Mouse (Mus musculus): Measurements from ENCODE around the gene Tmc4. TPM values are rescaled to one million over a fixed set of nuclear protein-coding genes. Genes with fewer than 3 reads are reported as not detected.
"Not testable (repeated sequence)": the region's sequence is repeated elsewhere in the genome, so short reads cannot be mapped to it uniquely, and the experiment has no call there.

Gene Tmc4
- polyA plus RNA-seq (2016; fragmentation: Nextera tagmentation; extraction: Ambion mirVana) = 6.6 and 6.7 TPM in 2 replicates

DNA sequence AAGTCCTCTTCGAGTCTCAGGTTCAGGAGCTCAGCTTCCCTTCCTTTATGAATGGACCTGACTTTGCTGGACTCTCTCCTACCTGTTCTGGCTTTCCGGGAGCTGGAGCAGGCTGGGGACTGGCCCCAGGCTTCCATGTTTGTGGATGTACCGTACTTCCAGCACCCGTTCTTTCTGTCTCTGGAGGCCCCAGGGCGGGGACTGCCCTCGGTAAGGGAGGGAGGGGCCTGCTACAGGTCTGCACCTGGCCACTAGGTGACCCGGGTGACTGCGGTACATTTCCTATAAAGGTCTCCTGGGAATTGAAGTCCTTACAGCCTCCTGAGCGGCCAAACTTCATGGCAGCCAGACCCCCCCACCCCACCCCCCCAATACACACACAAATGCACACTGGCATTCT, at the start of gene Tmc4:
Gene Tmc4 (minus strand): TSS at position 212 of the 400 bp plus-strand sequence.
- H3K27ac ChIP-seq = no peak within 1 kb of the TSS
- H3K9ac ChIP-seq (replicated peaks) = no peak within 1 kb of the TSS
- H3K27me3 ChIP-seq = no peaks in the 10 kb centered on the region
- peaks cover 31% of the 10 kb centered on the region for H3K36me3 ChIP-seq
- no peak within 1 kb of the TSS for H3K4me2 ChIP-seq
- no peaks in the 10 kb centered on the region for H3K4me1 ChIP-seq (replicated peaks)
- no peak within 1 kb of the TSS; the same call in 1 of the 2 replicates for H3K4me3 ChIP-seq (replicated peaks)
- no peak for ATAC-seq (ENCODE audit: insufficient number of reproducible peaks, insufficient read depth, low FRiP score, low TSS enrichment, low read depth)
- no peaks in the 10 kb centered on the region for H3K9me3 ChIP-seq
- 36% methylated on average over 9 of the region's 9 CpGs for WGBS

DNA sequence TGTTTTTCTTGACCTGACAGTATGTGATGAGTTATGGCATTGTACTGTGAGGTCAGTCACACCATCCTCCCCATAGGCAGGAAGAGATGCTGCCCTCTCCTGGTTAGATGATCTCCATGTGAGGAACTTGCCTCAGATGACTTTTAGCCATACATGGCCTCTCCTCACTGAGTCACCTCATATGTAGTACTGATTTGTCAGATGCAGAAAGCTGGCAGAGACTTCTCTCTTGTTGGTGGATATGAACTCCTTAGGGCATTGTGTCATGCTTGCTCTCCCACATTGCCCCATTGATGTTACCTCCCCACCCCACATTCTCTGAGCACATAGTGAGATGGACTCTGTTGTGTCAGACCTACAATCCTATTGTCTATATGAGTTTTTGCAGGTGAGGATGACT, 48.1 kb upstream of the Tmc4 start:
- H3K4me1 ChIP-seq (replicated peaks); H3K36me3 ChIP-seq; H3K9me3 ChIP-seq; H3K4me3 ChIP-seq (replicated peaks); H3K9ac ChIP-seq (replicated peaks); H3K27me3 ChIP-seq; ATAC-seq (ENCODE audit: insufficient number of reproducible peaks, insufficient read depth, low FRiP score, low TSS enrichment, low read depth); H3K4me2 ChIP-seq; H3K27ac ChIP-seq: not testable (repeated sequence)

DNA sequence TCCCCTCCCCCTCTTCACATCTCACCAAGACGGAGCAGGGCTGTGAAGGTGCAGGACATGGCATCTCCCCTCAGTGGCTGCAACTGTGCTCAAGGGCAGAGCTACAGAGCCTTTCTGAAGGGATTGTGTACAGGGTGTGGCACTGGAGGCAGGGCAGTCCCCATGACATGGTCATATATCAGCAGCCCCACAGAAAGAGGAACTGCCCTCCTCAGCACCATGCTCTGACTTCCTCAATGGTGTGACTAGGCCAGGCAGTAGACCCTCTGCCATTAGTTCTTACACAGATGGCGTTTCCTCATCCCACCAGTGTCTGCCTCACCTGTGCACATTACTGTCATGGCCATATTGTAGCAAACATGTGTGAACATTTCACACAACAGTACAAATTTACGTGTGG, 42.9 kb upstream of the Tmc4 start, which contains the start of gene Pirb:
Gene Pirb (minus strand): TSS at position 124 of the 400 bp plus-strand sequence.
- H3K27ac ChIP-seq; H3K27me3 ChIP-seq; ATAC-seq (ENCODE audit: insufficient number of reproducible peaks, insufficient read depth, low FRiP score, low TSS enrichment, low read depth); H3K36me3 ChIP-seq; H3K4me3 ChIP-seq (replicated peaks); H3K4me1 ChIP-seq (replicated peaks); H3K9me3 ChIP-seq; H3K9ac ChIP-seq (replicated peaks); H3K4me2 ChIP-seq: not testable (repeated sequence)
- WGBS = 18% methylated on average over 1 of the region's 3 CpGs

DNA sequence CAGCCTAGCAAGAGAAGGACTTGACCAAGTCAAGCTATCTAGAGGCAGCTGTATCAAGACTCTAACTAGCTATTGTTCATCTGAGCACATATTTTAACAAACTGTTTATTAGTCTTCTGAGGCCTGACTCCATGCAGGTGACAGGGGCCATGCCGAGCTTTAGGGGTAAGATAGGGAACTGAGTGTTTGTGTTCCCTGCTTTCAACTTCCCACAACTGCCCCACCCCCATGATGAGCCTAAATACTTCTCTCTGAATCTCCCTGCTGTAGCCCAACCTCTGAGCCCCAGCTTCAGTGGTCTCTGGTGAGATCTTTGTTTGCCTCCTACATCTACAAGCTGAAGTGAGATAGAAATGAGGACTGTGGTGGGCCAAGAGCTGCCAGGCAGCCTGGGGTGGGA, 37.9 kb upstream of the Tmc4 start:
- Histone ChIP-seq H3K4me2 (no peak overlapping the region), H3K4me3 (replicated peaks) (no peak overlapping the region), H3K4me1 (replicated peaks) (no peaks in the 10 kb centered on the region), H3K27me3 (no peaks in the 10 kb centered on the region), H3K36me3 (no peaks in the 10 kb centered on the region), H3K27ac (no peak overlapping the region), H3K9me3 (no peaks in the 10 kb centered on the region), H3K9ac (replicated peaks) (no peak overlapping the region)
- ATAC-seq (ENCODE audit: insufficient number of reproducible peaks, insufficient read depth, low FRiP score, low TSS enrichment, low read depth) = no peak
- 42% methylated on average over 1 of the region's 1 CpGs for WGBS

DNA sequence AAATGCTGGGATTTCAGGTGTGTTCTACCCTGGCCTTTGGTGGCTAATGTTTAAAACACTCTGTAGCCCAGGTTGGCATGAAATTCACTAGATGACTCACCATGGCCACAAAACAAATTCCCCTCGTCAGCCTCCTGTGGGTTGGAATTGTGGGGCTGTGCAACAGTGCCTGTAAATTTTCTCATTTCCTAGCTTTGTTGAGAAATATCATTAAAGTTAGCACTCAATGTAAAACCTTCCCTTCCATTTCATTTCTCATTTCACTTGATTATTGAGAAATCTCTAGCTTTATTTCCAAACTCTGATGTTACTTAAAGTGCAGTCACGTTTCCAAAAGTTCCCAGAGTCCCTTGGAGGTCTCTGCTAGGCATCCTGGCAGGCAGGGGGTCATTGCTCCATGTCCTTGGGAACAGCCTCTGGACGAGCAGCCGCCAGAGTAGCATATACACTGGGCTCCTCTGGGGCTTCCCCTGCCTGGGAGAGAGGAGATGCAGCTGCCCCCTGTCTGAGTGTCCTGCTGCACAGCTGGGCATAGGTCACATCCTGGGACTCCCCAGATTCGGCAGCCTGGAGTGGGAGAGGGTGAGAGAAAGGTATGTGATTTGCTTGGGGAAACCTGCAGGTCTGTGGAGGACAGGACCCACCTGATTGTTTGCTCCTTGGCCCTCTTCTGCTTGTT, 35.0 kb upstream of the Tmc4 start:
- Histone ChIP-seq H3K9ac (replicated peaks) (no peak overlapping the region), H3K36me3 (peaks cover 9% of the 10 kb centered on the region; the same call in 1 of the 2 replicates), H3K4me1 (replicated peaks) (no peaks in the 10 kb centered on the region), H3K27ac (no peak overlapping the region), H3K4me3 (replicated peaks) (no peak overlapping the region), H3K4me2 (no peak overlapping the region), H3K27me3 (no peaks in the 10 kb centered on the region), H3K9me3 (no peaks in the 10 kb centered on the region)
- ATAC-seq (ENCODE audit: insufficient number of reproducible peaks, insufficient read depth, low FRiP score, low TSS enrichment, low read depth) = no peak
- 42% methylated on average over 5 of the region's 5 CpGs for WGBS

DNA sequence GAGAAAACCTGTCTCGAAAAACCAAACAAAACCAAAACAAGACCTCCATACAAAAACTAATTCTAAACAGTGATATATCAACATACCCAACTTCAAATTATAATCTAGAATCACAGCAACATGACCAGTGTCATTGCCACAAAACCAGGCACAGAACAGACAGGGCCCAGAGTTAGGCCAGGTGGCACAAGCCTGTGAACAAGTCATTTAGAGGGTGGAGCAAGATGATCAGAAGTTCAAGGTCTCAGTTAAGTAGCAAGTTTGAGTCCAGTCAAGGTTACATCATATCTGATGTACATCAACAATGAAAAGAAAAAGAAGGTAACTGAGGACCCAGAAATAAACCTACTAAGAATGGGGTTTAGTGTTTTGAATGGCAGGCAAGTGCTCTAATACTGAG, 31.6 kb upstream of the Tmc4 start:
- Histone ChIP-seq H3K36me3 (peaks cover 38% of the 10 kb centered on the region), H3K27me3 (no peaks in the 10 kb centered on the region), H3K9ac (replicated peaks) (no peak overlapping the region), H3K4me3 (replicated peaks) (no peak overlapping the region), H3K9me3 (no peaks in the 10 kb centered on the region), H3K4me1 (replicated peaks) (peaks cover 13% of the 10 kb centered on the region), H3K27ac (no peak overlapping the region), H3K4me2 (no peak overlapping the region)
- ATAC-seq (ENCODE audit: insufficient number of reproducible peaks, insufficient read depth, low FRiP score, low TSS enrichment, low read depth) = no peak
- 82% methylated on average over 1 of the region's 1 CpGs for WGBS

DNA sequence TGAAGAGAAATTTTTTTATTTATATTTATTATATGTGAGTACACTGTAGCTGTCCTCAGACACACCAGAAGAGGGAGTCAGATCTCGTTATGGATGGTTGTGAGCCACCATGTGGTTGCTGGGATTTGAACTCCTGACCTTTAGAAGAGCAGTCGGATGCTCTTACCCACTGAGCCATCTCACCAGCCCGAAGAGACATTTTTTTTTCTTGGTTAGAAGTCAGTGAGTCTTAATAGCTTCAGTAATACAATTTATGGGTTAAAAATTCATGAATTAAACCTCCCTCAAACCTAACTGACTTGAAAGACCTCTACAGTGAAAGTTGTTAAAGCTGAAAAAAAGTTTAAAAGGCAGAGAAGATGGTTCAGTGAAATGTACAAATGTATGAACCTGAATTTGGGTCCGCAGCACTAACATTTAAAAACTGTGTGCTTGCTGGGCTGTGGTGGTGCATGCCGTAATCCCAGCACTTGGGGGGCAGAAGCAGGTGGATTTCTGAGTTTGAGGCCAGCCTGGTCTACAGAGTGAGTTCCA, 31.2 kb upstream of the Tmc4 start:
- H3K27ac ChIP-seq; H3K9me3 ChIP-seq; ATAC-seq (ENCODE audit: insufficient number of reproducible peaks, insufficient read depth, low FRiP score, low TSS enrichment, low read depth); H3K9ac ChIP-seq (replicated peaks); H3K4me3 ChIP-seq (replicated peaks); H3K4me2 ChIP-seq; H3K27me3 ChIP-seq: not testable (repeated sequence)
- 37% methylated on average over 5 of the region's 5 CpGs for WGBS
- H3K4me1 ChIP-seq (replicated peaks) = peaks cover 13% of the 10 kb centered on the region
- peaks cover 38% of the 10 kb centered on the region for H3K36me3 ChIP-seq

DNA sequence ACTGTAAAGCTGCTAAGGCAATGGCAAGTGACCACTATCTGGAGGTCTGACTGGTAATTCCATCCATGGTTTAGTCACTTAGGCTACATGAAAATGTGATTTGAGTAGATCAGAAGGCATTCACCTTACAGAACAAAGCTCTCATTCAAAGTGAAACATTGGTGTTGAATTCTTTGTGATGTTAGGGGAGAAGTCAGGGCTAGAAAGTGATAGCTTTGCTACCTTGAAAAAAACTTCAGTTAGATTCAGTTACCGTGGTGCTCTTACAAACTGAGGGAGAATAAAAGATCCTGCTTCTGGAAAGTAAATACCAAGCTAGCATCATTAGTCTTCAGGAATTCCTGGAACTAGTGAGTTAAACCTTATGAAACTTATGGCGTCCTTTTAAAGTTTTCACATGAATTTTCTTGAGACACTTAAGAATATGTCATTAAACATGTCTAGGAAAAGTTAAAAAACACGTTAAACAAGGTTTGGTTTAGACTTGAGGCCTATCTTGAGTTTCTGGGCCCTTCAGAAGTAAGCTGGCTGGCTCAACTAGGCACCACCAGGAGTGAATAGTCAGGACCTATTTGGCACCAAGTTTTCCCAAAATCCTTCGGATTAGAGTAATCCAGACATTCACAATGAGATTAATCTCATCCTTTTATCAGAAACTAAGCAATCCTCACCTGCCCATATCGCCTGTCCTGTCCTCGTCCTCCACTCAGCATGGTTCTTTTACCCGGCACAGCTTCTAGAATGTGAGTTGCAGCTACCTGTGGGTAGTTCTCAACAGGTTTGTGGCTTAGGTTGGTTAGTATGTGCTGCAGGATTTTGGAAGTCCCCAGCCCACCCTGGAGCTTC, 30.4 kb upstream of the Tmc4 start:
- Histone ChIP-seq H3K4me1 (replicated peaks) (peaks cover 13% of the 10 kb centered on the region), H3K9me3 (no peaks in the 10 kb centered on the region), H3K36me3 (peaks cover 38% of the 10 kb centered on the region), H3K4me3 (replicated peaks) (no peak overlapping the region), H3K9ac (replicated peaks) (no peak overlapping the region), H3K4me2 (no peak overlapping the region), H3K27ac (no peak overlapping the region), H3K27me3 (no peaks in the 10 kb centered on the region)
- ATAC-seq (ENCODE audit: insufficient number of reproducible peaks, insufficient read depth, low FRiP score, low TSS enrichment, low read depth) = no peak
- WGBS = 26% methylated on average over 7 of the region's 7 CpGs

DNA sequence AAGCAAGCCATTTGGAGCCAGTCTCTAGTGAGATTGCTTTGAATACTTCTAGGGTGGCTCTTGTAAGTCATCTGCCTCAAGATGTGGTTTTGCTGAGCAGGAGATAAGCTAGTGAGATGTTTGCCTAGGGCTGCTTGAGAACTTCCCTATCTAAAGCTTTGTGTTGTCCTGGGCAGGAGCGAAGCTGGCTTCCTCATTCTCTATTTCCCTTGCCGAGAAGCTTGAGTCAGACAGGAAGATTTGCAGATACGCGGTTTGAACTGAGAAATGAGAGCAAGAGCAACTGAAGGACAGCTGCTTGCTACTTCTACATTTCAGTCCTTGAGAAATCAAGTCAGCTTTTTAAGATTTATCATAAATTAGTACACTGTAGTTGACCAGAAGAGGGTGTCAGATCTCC, 29.7 kb upstream of the Tmc4 start:
- ATAC-seq (ENCODE audit: insufficient number of reproducible peaks, insufficient read depth, low FRiP score, low TSS enrichment, low read depth) = no peak
- H3K27me3 ChIP-seq = no peaks in the 10 kb centered on the region
- 66% methylated on average over 4 of the region's 4 CpGs for WGBS
- H3K36me3 ChIP-seq = peaks cover 39% of the 10 kb centered on the region
- no peaks in the 10 kb centered on the region for H3K9me3 ChIP-seq
- H3K4me3 ChIP-seq (replicated peaks) = 0 out of 2 replicates have a peak overlapping the region, but pooled peaks have one; percentile 81
- peak overlapping the region; percentile 94; the same call in 1 of the 2 replicates for H3K4me2 ChIP-seq
- H3K4me1 ChIP-seq (replicated peaks) = peaks cover 13% of the 10 kb centered on the region
- no peak overlapping the region; the same call in 1 of the 2 replicates for H3K9ac ChIP-seq (replicated peaks)
- no peak overlapping the region for H3K27ac ChIP-seq

DNA sequence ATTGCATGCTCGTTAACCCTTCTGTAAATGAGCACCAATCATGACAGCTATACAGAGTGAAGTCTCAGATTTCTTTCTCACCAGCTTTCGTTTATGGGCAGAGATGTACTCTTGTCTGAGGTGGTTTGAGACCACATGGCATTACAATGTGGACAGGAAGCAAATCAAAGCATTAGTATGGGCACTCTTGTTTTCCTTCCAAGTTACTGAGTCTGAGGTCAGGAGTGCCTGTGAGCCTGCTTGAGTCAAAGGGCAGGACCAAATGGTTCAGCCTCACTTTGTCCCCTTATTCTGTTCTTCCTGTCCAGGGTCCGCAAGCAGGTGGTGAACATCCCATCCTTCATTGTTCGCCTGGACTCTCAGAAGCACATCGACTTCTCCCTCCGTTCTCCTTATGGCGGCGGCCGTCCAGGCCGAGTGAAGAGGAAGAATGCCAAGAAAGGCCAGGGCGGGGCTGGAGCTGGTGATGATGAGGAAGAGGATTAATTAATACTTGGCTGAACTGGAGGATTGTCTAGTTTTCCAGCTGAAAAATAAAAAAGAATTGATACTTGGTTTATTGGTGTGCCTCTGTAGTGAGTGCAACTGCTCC, 29.1 kb upstream of the Tmc4 start:
- Histone ChIP-seq H3K4me3 (replicated peaks) (peak overlapping the region; percentile 81), H3K36me3 (peaks cover 43% of the 10 kb centered on the region), H3K27ac (0 out of 2 replicates have a peak overlapping the region, but pooled peaks have one; percentile 35), H3K27me3 (no peaks in the 10 kb centered on the region), H3K9me3 (no peaks in the 10 kb centered on the region), H3K4me2 (peak overlapping the region; percentile 94), H3K9ac (replicated peaks) (peak overlapping the region; percentile 94; the same call in 1 of the 2 replicates), H3K4me1 (replicated peaks) (peaks cover 13% of the 10 kb centered on the region)
- no peak for ATAC-seq (ENCODE audit: insufficient number of reproducible peaks, insufficient read depth, low FRiP score, low TSS enrichment, low read depth)
- WGBS = 64% methylated on average over 11 of the region's 11 CpGs

DNA sequence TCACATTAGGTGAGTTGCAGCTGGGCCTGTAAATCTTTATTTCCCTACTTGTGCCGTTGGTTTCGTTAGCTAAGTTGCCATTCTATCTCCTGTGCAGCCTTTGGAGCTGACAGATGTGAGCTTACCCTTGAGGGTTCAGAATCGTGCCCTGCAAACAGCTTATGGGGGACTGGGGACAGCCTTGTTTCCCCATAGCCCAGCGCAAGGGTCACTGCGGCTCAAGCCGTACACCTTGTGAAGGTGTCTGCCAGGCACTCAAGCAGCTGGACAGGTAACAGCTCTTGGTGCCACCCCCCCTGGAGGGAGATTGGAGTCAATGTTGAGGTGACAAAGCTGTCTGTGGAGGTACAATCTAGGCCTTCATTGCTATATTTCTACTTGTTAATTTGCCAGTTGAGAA, 28.6 kb upstream of the Tmc4 start:
- Histone ChIP-seq H3K9me3 (no peaks in the 10 kb centered on the region), H3K27me3 (no peaks in the 10 kb centered on the region), H3K27ac (0 out of 2 replicates have a peak overlapping the region, but pooled peaks have one; percentile 35), H3K4me1 (replicated peaks) (peaks cover 13% of the 10 kb centered on the region), H3K4me3 (replicated peaks) (peak overlapping the region; percentile 81), H3K9ac (replicated peaks) (peak overlapping the region; percentile 94), H3K36me3 (peaks cover 49% of the 10 kb centered on the region), H3K4me2 (peak overlapping the region; percentile 94)
- WGBS = 33% methylated on average over 6 of the region's 6 CpGs
- ATAC-seq (ENCODE audit: insufficient number of reproducible peaks, insufficient read depth, low FRiP score, low TSS enrichment, low read depth) = no peak

Measured in limb, embryonic 12.5 days (tissue).